Mouse (Mus musculus) bone marrow, adult 2 months (tissue): Measurements from ENCODE around the gene Usp54. TPM values are rescaled to one million over a fixed set of nuclear protein-coding genes. Genes with fewer than 3 reads are reported as not detected.

ENCODE experiments used
- H3K27ac ChIP-seq: fragments of 200-500 bp; 2 replicates; pipeline ENCODE4 v1.5.1; 2012; ENCODE audit warnings: low read depth, mild to moderate bottlenecking, control low read depth, inconsistent platforms, low read length; ENCODE audit not compliant: control insufficient read depth, poor library complexity, insufficient read depth
- H3K4me1 ChIP-seq: fragments of 200-500 bp; 2 replicates; pipeline ENCODE4 v1.6.1; 2011; ENCODE audit warnings: low read length; ENCODE audit not compliant: control insufficient read depth, insufficient read depth
- H3K4me3 ChIP-seq: fragments of 200-500 bp; replicated peaks from 2 replicates; pipeline ENCODE3; 2011; ENCODE audit warnings: mild to moderate bottlenecking, low read depth, low read length, control low read depth; ENCODE audit not compliant: control insufficient read depth
- CTCF ChIP-seq: fragments of 200-500 bp; IDR thresholded peaks from 2 replicates; pipeline ENCODE4 v1.5.1; 2011; ENCODE audit warnings: low read length, control low read depth; ENCODE audit not compliant: control insufficient read depth, insufficient read depth
- POLR2A ChIP-seq: fragments of 200-500 bp; IDR thresholded peaks from 2 replicates; pipeline ENCODE4 v1.6.1; 2011; ENCODE audit warnings: low read depth, mild to moderate bottlenecking, control low read depth, low read length, borderline replicate concordance; ENCODE audit not compliant: control insufficient read depth
- WGBS: fragments of 180-500 bp; shearing (Covaris S2); methylation state at CpG from one replicate; pipeline ENCODE4 v1.1.7; 2018; 5-methylcytosine and 5-hydroxymethylcytosine counted together
- polyA plus RNA-seq: library from polyadenylated mRNA; stranded (reverse); fragments of >200 nt; gene quantifications from 2 replicates; pipeline ENCODE4 v1.2.4, GENCODE M21; 2011; ENCODE audit warnings: low replicate concordance; ENCODE audit not compliant: missing spikeins, insufficient read depth, insufficient read length

The Usp54 gene
- polyA plus RNA-seq, 1 experiment = 6.4 TPM

DNA sequence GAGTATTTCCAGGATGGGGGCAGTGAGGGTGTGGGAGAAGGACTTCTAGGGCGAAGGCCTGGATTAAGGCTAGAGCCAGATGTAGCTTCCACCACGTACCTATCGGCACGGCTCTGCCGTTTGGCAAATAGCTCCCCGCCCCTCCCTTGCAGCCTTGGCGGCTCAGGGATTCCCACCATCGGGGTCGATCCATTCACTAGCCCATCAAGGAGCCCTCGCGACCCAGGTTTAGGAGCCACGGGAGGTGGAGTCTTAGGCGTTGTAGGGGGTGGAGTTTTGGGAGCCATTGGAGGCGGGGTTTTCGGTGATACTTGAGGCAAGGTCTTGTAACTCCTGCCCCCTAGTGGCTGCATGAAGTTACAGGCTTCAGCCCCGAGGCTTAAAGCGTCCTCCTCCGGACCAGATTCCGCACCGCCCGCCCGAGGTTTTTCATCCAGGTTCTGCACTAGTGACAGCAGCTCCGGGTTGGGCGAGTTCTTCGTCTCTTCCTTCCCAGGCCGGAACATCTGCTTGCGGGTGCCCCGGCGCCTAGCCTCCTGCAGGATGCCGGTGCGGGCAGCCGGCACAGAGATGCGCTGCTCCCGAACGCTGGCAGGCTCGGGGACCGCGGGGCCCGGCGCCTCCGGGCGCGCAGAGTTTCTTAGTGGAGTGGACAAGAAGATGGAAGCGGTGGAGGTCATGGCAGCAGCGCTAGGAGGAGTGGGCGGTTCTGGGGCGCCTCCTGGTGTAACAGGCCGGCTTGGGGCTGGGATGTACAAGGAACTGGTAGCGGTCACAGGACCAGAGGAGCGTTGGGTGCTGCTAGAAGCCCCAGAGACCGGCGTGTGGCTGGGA, 20.2 kb upstream of the Usp54 start:
- TF ChIP-seq POLR2A (peak; percentile 30; the same call in 1 of the 2 replicates), CTCF (peak; percentile 90)
- H3K27ac ChIP-seq = no peak overlapping the region
- no peaks in the 10 kb centered on the region; the same call in 1 of the 2 replicates for H3K4me1 ChIP-seq
- peak overlapping the region; percentile 53 for H3K4me3 ChIP-seq
- 2% methylated on average over 52 of the region's 52 CpGs for WGBS

DNA sequence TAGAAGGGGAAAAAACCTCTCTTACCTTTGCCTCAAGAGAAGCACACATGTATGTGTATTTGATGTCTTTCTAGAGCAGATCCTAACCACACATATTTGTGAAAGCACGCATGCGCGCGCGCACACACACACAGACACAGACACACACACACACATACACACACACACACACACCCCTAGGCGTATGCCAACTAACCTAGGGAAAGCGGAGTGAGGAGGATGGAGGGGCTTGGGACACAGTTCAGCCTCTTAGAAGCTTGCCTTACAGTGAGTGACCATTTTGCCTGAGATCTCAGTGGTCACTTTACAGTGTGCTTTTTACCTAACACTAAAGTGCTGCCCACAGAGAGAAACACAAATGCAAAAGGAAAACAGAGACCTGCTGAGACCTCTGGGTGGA, 18.8 kb upstream of the Usp54 start:
- TF ChIP-seq POLR2A (no peak), CTCF (no peak)
- H3K4me3 ChIP-seq = no peak overlapping the region
- no peak overlapping the region for H3K27ac ChIP-seq
- 92% methylated on average over 7 of the region's 7 CpGs for WGBS
- H3K4me1 ChIP-seq = peaks cover 1% of the 10 kb centered on the region

DNA sequence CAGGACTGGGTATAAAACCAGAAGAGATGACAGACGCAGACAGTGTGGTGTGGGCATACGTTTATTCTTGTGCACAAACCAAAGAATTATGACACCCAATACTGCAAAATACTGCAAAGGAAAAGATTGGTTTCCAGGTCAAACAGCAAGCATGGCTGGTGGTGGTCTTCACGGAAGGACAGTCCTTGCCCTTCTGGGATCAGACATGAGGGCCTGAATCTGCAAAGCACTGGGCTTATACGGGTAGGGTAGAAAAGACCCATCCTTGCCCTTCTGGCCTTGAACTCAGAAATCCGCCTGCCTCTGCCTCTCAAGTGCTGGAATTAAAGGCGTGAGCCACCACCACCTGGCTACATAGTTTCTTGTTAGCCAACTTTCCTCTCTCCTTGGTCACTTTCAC, 18.0 kb upstream of the Usp54 start:
- Histone ChIP-seq H3K27ac (no peak overlapping the region), H3K4me1 (peaks cover 3% of the 10 kb centered on the region), H3K4me3 (no peak overlapping the region)
- 81% methylated on average over 6 of the region's 6 CpGs for WGBS
- no peak for TF ChIP-seq CTCF
- TF ChIP-seq POLR2A = no peak

DNA sequence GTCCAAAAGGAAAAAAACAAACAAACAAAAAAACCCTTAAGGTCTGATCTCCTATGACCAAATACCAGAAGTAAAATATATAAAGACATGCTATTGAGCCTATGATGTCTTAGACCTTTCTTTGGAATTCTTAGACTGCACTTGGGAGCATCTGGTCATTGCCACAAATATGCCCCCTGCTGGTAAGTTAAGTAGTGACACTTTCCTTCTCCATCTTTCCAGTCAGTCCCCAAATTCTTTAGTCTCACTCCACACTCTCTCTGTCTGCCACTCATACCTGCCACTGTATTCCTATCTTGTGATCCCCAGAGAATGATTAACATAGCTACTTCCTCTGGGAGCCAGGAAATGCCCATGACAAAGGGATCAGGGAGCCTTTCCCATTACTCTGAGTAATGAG, 17.5 kb upstream of the Usp54 start:
- peaks cover 3% of the 10 kb centered on the region for H3K4me1 ChIP-seq
- H3K27ac ChIP-seq = no peak overlapping the region
- H3K4me3 ChIP-seq = no peak overlapping the region
- TF ChIP-seq POLR2A (no peak), CTCF (no peak)

DNA sequence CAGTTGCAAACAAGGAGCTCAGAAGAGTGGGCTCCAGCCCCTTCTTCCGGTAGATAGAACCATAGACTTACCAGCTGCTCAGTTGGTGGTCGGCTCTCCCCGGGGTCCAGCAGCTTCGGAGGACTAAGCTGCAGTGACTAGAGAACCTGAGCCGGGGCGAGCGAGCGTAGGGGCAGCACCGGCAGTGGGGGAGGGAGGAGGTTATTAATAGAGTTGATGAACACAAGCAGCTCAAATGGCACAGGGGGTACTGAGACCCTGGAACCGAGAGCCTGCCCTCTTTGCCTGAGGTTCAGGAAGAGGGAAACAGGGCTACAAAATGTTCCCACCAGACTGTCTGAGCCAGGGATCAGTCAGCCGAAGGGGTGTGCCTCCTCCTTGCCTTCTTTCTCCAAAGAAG, 15.5 kb upstream of the Usp54 start, which contains the start of gene Myoz1:
TSS of gene Myoz1 (minus strand) at position 180 of the 400 bp plus-strand sequence.
- 88% methylated on average over 11 of the region's 11 CpGs for WGBS
- H3K27ac ChIP-seq = no peak within 1 kb of the TSS
- peaks cover 3% of the 10 kb centered on the region for H3K4me1 ChIP-seq
- no peak within 1 kb of the TSS for H3K4me3 ChIP-seq
- TF ChIP-seq POLR2A (no peak), CTCF (no peak)

DNA sequence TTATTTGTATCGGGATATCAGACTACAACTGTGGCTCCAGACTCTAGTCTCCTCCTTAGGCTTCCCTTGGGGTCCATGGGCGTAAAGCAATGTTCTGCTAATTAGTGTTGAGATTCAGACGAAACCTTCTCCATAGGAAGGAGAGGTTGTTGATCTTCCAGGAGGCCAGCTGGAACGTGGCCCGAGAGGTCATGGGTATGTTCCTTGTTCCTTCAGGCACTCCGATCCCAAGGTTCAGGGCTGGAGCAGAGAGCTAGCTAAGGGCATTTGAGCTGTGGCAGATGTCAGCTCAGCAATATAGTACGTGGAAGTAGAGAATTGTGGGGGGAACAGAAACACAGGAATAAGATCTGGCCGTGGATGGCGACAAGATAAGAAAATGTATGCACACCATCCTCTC, 14.9 kb upstream of the Usp54 start:
- H3K4me1 ChIP-seq = peaks cover 3% of the 10 kb centered on the region
- TF ChIP-seq POLR2A (no peak), CTCF (no peak)
- WGBS = 79% methylated on average over 9 of the region's 9 CpGs

DNA sequence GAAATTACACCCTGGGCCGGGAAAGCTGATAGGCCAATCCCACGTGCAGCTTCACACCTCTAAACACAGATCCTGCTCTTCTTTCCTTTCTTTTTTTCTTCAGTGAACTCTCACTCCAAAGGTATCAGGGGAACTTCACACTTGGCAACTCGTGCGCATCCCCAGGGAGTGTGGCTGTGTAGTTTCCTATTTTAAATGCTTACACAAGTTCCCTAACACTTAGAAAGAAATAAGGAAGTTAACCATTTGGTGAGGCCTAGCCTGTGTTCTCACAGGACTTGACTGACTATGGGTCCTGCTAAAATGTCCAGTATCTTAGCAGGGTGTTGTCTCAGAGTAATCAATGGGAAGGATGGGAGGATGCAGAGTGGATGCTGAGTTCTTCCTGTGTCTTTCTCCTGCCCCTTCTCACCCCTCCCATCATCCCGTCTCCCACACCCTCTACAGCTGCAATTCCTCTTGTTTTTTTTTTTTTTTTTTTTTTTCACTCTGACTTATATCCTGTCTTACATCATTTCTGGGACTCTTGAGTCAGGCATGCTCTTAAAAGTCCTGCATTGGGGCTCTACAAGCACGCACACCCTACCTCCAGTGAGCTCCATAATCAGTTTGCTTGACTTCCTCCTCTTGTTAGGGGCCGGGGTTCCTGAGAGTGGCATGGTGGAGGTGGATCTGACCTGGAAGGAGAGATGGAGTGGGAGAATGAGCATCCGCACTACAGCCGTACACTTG, 14.0 kb upstream of the Usp54 start:
- no peak for TF ChIP-seq POLR2A
- TF ChIP-seq CTCF = no peak
- 47% methylated on average over 9 of the region's 9 CpGs for WGBS
- H3K4me3 ChIP-seq = no peak overlapping the region
- 0 out of 2 replicates have a peak overlapping the region, but pooled peaks have one; percentile 32 for H3K27ac ChIP-seq
- H3K4me1 ChIP-seq = peaks cover 3% of the 10 kb centered on the region

More for the DNA sequence above, 14.9 kb upstream of the Usp54 start:
- no peak overlapping the region for H3K27ac ChIP-seq
- no peak overlapping the region for H3K4me3 ChIP-seq

DNA sequence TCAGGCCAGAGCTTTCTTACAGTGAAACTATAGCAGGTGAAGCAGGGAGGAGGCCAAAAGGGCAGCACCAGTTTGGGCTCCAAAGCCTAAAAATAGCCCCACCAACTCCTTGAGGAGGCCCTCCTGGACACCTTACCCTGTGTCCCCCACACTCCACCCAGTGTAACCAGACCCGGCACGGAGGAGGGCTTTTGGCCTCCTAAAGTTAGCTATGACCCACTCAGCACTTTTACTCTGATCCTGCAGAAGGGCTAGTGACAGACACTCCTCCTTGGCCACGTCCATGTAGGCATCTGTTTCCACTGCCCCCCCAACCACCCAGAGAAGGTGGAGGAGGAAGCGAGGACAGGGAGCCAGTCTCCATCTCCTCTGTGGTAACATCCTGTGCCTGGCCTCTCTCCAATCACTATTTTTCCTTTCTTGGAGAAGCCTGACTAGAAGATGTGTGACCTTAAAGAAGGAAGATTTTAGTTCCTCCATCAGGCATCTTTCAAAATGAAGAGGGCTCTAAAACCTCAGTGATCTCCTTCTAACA, 10.9 kb upstream of the Usp54 start:
- Histone ChIP-seq H3K27ac (no peak overlapping the region), H3K4me3 (no peak overlapping the region), H3K4me1 (peaks cover 3% of the 10 kb centered on the region)
- TF ChIP-seq POLR2A (no peak), CTCF (no peak)
- WGBS = 55% methylated on average over 4 of the region's 4 CpGs

DNA sequence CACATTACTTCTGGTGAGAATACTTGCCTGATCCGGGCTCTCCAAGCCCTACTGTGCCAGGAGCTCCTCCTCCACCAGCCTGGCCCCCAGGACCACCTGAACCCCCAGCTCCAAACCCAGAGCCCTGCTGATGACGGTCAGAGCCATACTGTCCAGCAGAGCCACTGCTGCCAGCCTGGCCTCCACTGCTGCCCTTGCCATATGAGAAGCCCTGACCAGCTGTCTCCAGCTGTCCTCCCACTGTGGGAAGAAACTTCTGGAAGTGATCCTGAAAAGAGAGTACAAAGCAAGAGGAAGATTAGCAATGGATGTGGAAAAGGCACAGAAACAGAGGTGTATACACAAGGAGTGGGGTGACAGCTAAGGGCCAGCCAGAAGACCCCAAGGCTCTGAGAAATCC, 10.1 kb upstream of the Usp54 start:
- 85% methylated on average over 2 of the region's 2 CpGs for WGBS
- peaks cover 3% of the 10 kb centered on the region for H3K4me1 ChIP-seq

More for the DNA sequence above, 10.1 kb upstream of the Usp54 start:
- H3K27ac ChIP-seq = no peak overlapping the region
- H3K4me3 ChIP-seq = no peak overlapping the region
- TF ChIP-seq POLR2A (no peak), CTCF (no peak)
